Mouse (Mus musculus) MEL (cell line): ENCODE measurements around the gene Qrich1. TPM values are rescaled to one million over a fixed set of nuclear protein-coding genes. Genes with fewer than 3 reads are reported as not detected.

Experiments used
- DNase-seq: peaks from one replicate; pipeline ENCODE4 v3.0.0; 2011; ENCODE audit warnings: low read depth, low spot score
- H3K27ac ChIP-seq: 2 replicates; pipeline ENCODE4 v1.5.1; 2012; ENCODE audit warnings: low read depth, mild to moderate bottlenecking, control low read depth, low read length, moderate library complexity; ENCODE audit not compliant: control insufficient read depth
- H3K27me3 ChIP-seq, 2 experiments: fragments of 150-350 bp in 1 of 2; sonication (generic) in 1 of 2; 2 replicates each; pipeline ENCODE4 v1.6.1; 2012; ENCODE audit warnings: low read length in 2 of 2, mild to moderate bottlenecking in 2 of 2, improper control_type of control experiment in 1 of 2, moderate library complexity in 1 of 2; ENCODE audit not compliant: insufficient read depth in 2 of 2, control insufficient read depth in 1 of 2
- H3K36me3 ChIP-seq, 2 experiments: 2 replicates each; pipeline ENCODE4 v1.6.1; 2012 to 2014; ENCODE audit warnings: low read length in 2 of 2, improper control_type of control experiment in 1 of 2, inconsistent platforms in 1 of 2, mild to moderate bottlenecking in 1 of 2; ENCODE audit not compliant: insufficient read depth in 2 of 2, control insufficient read depth in 1 of 2
- H3K4me1 ChIP-seq, 2 experiments: fragments of 150-350 bp in 1 of 2; sonication (generic) in 1 of 2; 2 replicates each; pipeline ENCODE4 v1.6.1; 2012; ENCODE audit warnings: low read length in 2 of 2, improper control_type of control experiment in 1 of 2, mild to moderate bottlenecking in 1 of 2; ENCODE audit not compliant: insufficient read depth in 2 of 2, control insufficient read depth in 1 of 2
- H3K4me3 ChIP-seq, 2 experiments: fragments of 150-350 bp in 1 of 2; sonication (generic) in 1 of 2; 2 replicates each; pipeline ENCODE4 v1.5.1; 2012; ENCODE audit warnings: low read depth in 2 of 2, low read length in 2 of 2, mild to moderate bottlenecking in 2 of 2, moderate library complexity in 2 of 2, control low read depth in 1 of 2, improper control_type of control experiment in 1 of 2; ENCODE audit not compliant: control insufficient read depth in 1 of 2, insufficient read depth in 1 of 2
- H3K79me2 ChIP-seq: 2 replicates; pipeline ENCODE4 v1.6.1; 2012; ENCODE audit warnings: mild to moderate bottlenecking, low read length, moderate library complexity; ENCODE audit not compliant: control insufficient read depth, poor library complexity, insufficient read depth
- H3K9ac ChIP-seq: 2 replicates; pipeline ENCODE4 v1.6.1; 2012; ENCODE audit warnings: low read depth, mild to moderate bottlenecking, control low read depth, low read length, moderate library complexity; ENCODE audit not compliant: control insufficient read depth, poor library complexity, severe bottlenecking
- H3K9me3 ChIP-seq: fragments of 150-350 bp; sonication (generic); replicated peaks from 2 replicates; pipeline ENCODE4 v1.6.1; 2012; ENCODE audit warnings: mild to moderate bottlenecking, low read length, improper control_type of control experiment, moderate library complexity; ENCODE audit not compliant: insufficient read depth
- BHLHE40 ChIP-seq: IDR thresholded peaks from 2 replicates; pipeline ENCODE4 v1.6.1; 2012; ENCODE audit warnings: low read depth, mild to moderate bottlenecking, inconsistent platforms, low read length, improper control_type of control experiment, borderline replicate concordance
- CHD1 ChIP-seq: IDR thresholded peaks from 2 replicates; pipeline ENCODE4 v1.6.1; 2012; ENCODE audit warnings: low read depth, mild to moderate bottlenecking, inconsistent platforms, low read length, improper control_type of control experiment
- CHD2 ChIP-seq: IDR thresholded peaks from 2 replicates; pipeline ENCODE4 v1.6.1; 2011; ENCODE audit warnings: low read length, improper control_type of control experiment
- CTCF ChIP-seq, 3 experiments: IDR thresholded peaks in 2 of 3; conservative IDR thresholded peaks in 1 of 3; 2 replicates each; pipeline ENCODE4 v1.5.1; 2011 to 2012; ENCODE audit warnings: low read length in 3 of 3, low read depth in 2 of 3, mild to moderate bottlenecking in 2 of 3, improper control_type of control experiment in 1 of 3, inconsistent platforms in 1 of 3, mixed read lengths in 1 of 3, moderate library complexity in 1 of 3; ENCODE audit not compliant: control insufficient read depth in 1 of 3, insufficient read depth in 1 of 3, poor library complexity in 1 of 3, severe bottlenecking in 1 of 3
- E2F4 ChIP-seq: IDR thresholded peaks from 2 replicates; pipeline ENCODE4 v1.6.1; 2011; ENCODE audit warnings: low read depth, low read length, improper control_type of control experiment, borderline replicate concordance
- ELF1 ChIP-seq: IDR thresholded peaks from 2 replicates; pipeline ENCODE4 v1.6.1; 2014; ENCODE audit warnings: low read depth, mild to moderate bottlenecking, inconsistent platforms, low read length, improper control_type of control experiment, moderate library complexity
- EP300 ChIP-seq, 2 experiments: IDR thresholded peaks; 2 replicates each; pipeline ENCODE4 v1.6.1; 2011; ENCODE audit warnings: improper control_type of control experiment in 2 of 2, low read length in 2 of 2, low read depth in 1 of 2, mild to moderate bottlenecking in 1 of 2
- ETS1 ChIP-seq: IDR thresholded peaks from 2 replicates; pipeline ENCODE4 v1.6.1; 2012; ENCODE audit warnings: low read depth, mild to moderate bottlenecking, inconsistent platforms, low read length, improper control_type of control experiment, moderate library complexity
- GATA1 ChIP-seq: IDR thresholded peaks from 2 replicates; pipeline ENCODE4 v1.6.1; 2011; ENCODE audit warnings: low read depth, low read length, improper control_type of control experiment
- HCFC1 ChIP-seq: IDR thresholded peaks from 2 replicates; pipeline ENCODE4 v1.6.1; 2012; ENCODE audit warnings: low read depth, mild to moderate bottlenecking, inconsistent platforms, low read length, improper control_type of control experiment, moderate library complexity
- JUND ChIP-seq: IDR thresholded peaks from 2 replicates; pipeline ENCODE4 v1.6.1; 2011; ENCODE audit warnings: low read depth, mild to moderate bottlenecking, improper control_type of control experiment, low read length
- KAT2A ChIP-seq: conservative IDR thresholded peaks from 2 replicates; pipeline ENCODE4 v1.6.1; 2012; ENCODE audit warnings: low read depth, low read length, improper control_type of control experiment, inconsistent platforms
- MAFK ChIP-seq: IDR thresholded peaks from 2 replicates; pipeline ENCODE4 v1.6.1; 2011; ENCODE audit warnings: low read depth, mild to moderate bottlenecking, low read length, improper control_type of control experiment, borderline replicate concordance
- MAX ChIP-seq: IDR thresholded peaks from 2 replicates; pipeline ENCODE4 v1.6.1; 2011; ENCODE audit warnings: low read length, improper control_type of control experiment
- MAZ ChIP-seq: IDR thresholded peaks from 2 replicates; pipeline ENCODE4 v1.6.1; 2012; ENCODE audit warnings: low read depth, mild to moderate bottlenecking, inconsistent platforms, low read length, improper control_type of control experiment
- MYC ChIP-seq: IDR thresholded peaks from 2 replicates; pipeline ENCODE4 v1.6.1; 2011; ENCODE audit warnings: low read depth, mild to moderate bottlenecking, low read length, improper control_type of control experiment, moderate library complexity
- NELFE ChIP-seq: IDR thresholded peaks from 2 replicates; pipeline ENCODE4 v1.6.1; 2011; ENCODE audit warnings: low read depth, low read length, improper control_type of control experiment
- POLR2A ChIP-seq, 2 experiments: IDR thresholded peaks; 2 replicates each; pipeline ENCODE4 v1.6.1; 2011 to 2012; ENCODE audit warnings: low read length in 2 of 2, mild to moderate bottlenecking in 2 of 2, control low read depth in 1 of 2, improper control_type of control experiment in 1 of 2, low read depth in 1 of 2, moderate library complexity in 1 of 2; ENCODE audit not compliant: control insufficient read depth in 1 of 2, insufficient read depth in 1 of 2, poor library complexity in 1 of 2
- POLR2AphosphoS5 ChIP-seq: IDR thresholded peaks from 2 replicates; pipeline ENCODE4 v1.6.1; 2012; ENCODE audit warnings: low read depth, borderline replicate concordance, mild to moderate bottlenecking, inconsistent platforms, low read length, moderate library complexity, mixed read lengths
- RAD21 ChIP-seq: IDR thresholded peaks from 2 replicates; pipeline ENCODE4 v1.6.1; 2011; ENCODE audit warnings: mild to moderate bottlenecking, low read depth, low read length, improper control_type of control experiment
- SIN3A ChIP-seq: IDR thresholded peaks from 2 replicates; pipeline ENCODE4 v1.6.1; 2012; ENCODE audit warnings: low read length, improper control_type of control experiment, inconsistent platforms
- TAL1 ChIP-seq: IDR thresholded peaks from 2 replicates; pipeline ENCODE4 v1.6.1; 2012; ENCODE audit warnings: mild to moderate bottlenecking, inconsistent platforms, low read length, moderate library complexity, mixed read lengths
- TBP ChIP-seq: IDR thresholded peaks from 2 replicates; pipeline ENCODE4 v1.8.0; 2011; ENCODE audit warnings: low read depth, low read length, improper control_type of control experiment
- TCF12 ChIP-seq: IDR thresholded peaks from 2 replicates; pipeline ENCODE4 v1.6.1; 2014; ENCODE audit warnings: low read depth, mild to moderate bottlenecking, inconsistent platforms, low read length, improper control_type of control experiment, moderate library complexity
- USF1 ChIP-seq: IDR thresholded peaks from 2 replicates; pipeline ENCODE4 v1.6.1; 2014; ENCODE audit warnings: low read depth, mild to moderate bottlenecking, inconsistent platforms, low read length, improper control_type of control experiment, moderate library complexity
- USF2 ChIP-seq, 2 experiments: IDR thresholded peaks; 2 replicates each; pipeline ENCODE4 v1.6.1; 2011 to 2012; ENCODE audit warnings: improper control_type of control experiment in 2 of 2, low read length in 2 of 2, borderline replicate concordance in 1 of 2, inconsistent platforms in 1 of 2, low read depth in 1 of 2, mild to moderate bottlenecking in 1 of 2; ENCODE audit not compliant: insufficient read depth in 1 of 2
- ZC3H11A ChIP-seq: IDR thresholded peaks from 2 replicates; pipeline ENCODE4 v1.6.1; 2012; ENCODE audit warnings: low read depth, mild to moderate bottlenecking, inconsistent platforms, low read length, improper control_type of control experiment
- ZKSCAN1 ChIP-seq: IDR thresholded peaks from 2 replicates; pipeline ENCODE4 v1.6.1; 2012; ENCODE audit warnings: low read depth, mild to moderate bottlenecking, inconsistent platforms, low read length, improper control_type of control experiment, moderate library complexity
- ZMIZ1 ChIP-seq: IDR thresholded peaks from 2 replicates; pipeline ENCODE4 v1.6.1; 2012; ENCODE audit warnings: low read depth, mild to moderate bottlenecking, inconsistent platforms, low read length, improper control_type of control experiment, moderate library complexity
- polyA plus RNA-seq, 2 experiments: library from polyadenylated mRNA; stranded (reverse) in 1 of 2; unstranded in 1 of 2; fragments of >175 nt in 1 of 2; fragments of >200 nt in 1 of 2; gene quantifications; 2 replicates each; pipeline versions ENCODE4 v1.2.1 to v1.2.4; 2012; ENCODE audit warnings: low replicate concordance in 2 of 2, low read depth in 1 of 2; ENCODE audit not compliant: insufficient read length in 2 of 2, insufficient read depth in 1 of 2, missing spikeins in 1 of 2
- total RNA-seq: library from RNA; depleted of rRNA; stranded (reverse); fragments of 300-350 nt; gene quantifications from 2 replicates; pipeline ENCODE4 v1.2.3, GENCODE M21; 2012

Qrich1 gene
- total and polyA plus RNA-seq, 3 experiments = 84.5 to 161 (median 126) TPM

DNA sequence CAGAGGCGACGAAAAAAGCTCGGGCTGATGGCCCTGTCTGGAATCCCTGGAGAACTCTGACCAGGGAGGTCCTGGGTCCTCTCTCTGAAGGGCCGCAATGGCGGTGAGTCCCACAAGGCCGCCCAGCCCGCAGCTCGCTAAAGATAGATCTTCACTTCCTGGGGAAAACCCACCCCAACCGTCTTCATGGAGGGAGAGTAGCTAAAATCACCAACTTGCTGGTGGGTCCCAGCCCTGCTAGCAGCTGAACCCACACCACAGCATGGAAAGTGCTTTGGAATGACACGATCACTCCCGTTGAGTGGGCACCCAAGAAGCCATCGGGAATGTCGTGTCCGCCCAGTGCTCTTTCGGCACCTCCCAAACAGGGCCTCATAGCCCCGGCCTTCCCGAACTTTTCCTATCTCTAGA, 51.9 kb downstream of the Qrich1 start:
- no peaks in the 10 kb centered on the region for H3K9me3 ChIP-seq
- peak overlapping the region; percentile 60 to 79 for H3K4me3 ChIP-seq
- peak; percentile 39 for DNase-seq
- H3K4me1 ChIP-seq = peaks cover 0 to 32% of the 10 kb centered on the region in 2 experiments; a peak in 3 of 4 replicates
- TF ChIP-seq E2F4 (no peak), BHLHE40 (no peak), MAFK (no peak), USF2 (IDR thresholded peaks at IDR 0.05; ENCODE audit: borderline replicate concordance in 1 of 2, insufficient read depth in 1 of 2, low read depth in 1 of 2, low read length in 2 of 2) (no peak), MAX (no peak), CTCF (IDR thresholded peaks at IDR 0.05 in 2 of 3, conservative IDR thresholded peaks at IDR 0.05 in 1 of 3; ENCODE audit: control insufficient read depth in 1 of 3, insufficient read depth in 1 of 3, low read depth in 2 of 3, low read length in 3 of 3, poor library complexity in 1 of 3, severe bottlenecking in 1 of 3) (no peak), MAZ (no peak), MYC (no peak), EP300 (IDR thresholded peaks at IDR 0.05; ENCODE audit: low read depth in 1 of 2, low read length in 2 of 2) (no peak), TCF12 (no peak), ZMIZ1 (no peak), RAD21 (no peak), JUND (no peak), NELFE (no peak), POLR2AphosphoS5 (no peak), ZC3H11A (no peak), POLR2A (IDR thresholded peaks at IDR 0.05; ENCODE audit: control insufficient read depth in 1 of 2, insufficient read depth in 1 of 2, low read depth in 1 of 2, low read length in 2 of 2, poor library complexity in 1 of 2) (no peak), CHD1 (no peak), ZKSCAN1 (no peak), TBP (no peak)
- peaks cover 28% of the 10 kb centered on the region for H3K79me2 ChIP-seq
- H3K36me3 ChIP-seq = peaks cover 2 to 21% of the 10 kb centered on the region in 2 experiments
- H3K9ac ChIP-seq = peak overlapping the region; percentile 89
- H3K27me3 ChIP-seq = no peaks in the 10 kb centered on the region
- H3K27ac ChIP-seq = peak overlapping the region; percentile 90

DNA sequence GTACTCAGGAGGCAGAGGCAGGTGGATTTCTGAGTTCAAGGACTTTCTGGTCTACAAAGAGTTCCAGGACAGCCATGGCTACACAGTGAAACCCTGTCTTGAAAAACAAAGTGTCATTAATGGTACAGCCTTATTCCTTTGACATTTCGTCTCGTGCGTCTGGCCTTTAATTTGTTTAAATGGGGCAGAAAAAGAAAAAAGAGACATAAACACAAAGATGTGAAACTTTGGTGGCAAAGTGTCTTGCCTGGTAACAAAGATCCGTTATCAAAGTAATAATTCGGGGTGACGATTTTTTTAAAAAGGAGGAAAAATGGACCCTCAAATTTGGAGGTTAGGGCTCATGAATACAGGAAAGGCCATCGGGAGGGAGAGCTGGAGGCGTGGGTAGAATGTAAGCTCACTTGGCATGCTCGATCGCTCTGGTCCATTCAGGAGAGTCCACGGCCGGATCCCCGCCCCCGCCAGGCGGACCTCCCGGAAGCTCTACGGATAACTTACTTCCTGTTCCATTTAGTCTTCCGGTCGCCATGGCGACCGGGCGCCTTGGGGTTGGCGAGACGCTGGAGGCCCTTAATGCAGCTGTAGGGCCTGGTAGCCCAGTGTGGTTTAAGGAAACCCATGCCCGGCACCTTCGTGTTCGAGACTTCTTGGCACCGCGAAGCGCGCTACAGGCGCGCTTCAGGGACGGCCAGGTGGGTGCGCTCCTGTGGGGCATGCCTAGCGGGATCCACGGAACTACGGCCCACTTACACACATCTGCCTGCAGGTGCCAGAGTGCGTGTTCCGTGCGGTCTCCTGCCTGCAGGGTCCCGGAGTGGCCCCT, 53.0 kb downstream of the Qrich1 start, which contains the start of gene Dalrd3:
Gene Dalrd3 (plus strand): TSS at position 506 of the 826 bp plus-strand sequence.
- DNase-seq = peak; percentile 98
- no peaks in the 10 kb centered on the region for H3K9me3 ChIP-seq
- peaks cover 0 to 12% of the 10 kb centered on the region in 2 experiments for H3K36me3 ChIP-seq
- peaks cover 0 to 24% of the 10 kb centered on the region in 2 experiments; a peak in 3 of 4 replicates for H3K4me1 ChIP-seq
- no peaks in the 10 kb centered on the region for H3K27me3 ChIP-seq
- H3K4me3 ChIP-seq = peak within 1 kb of the TSS; percentile 59 to 79
- H3K9ac ChIP-seq = peak within 1 kb of the TSS; percentile 89
- H3K27ac ChIP-seq = peak within 1 kb of the TSS; percentile 90
- H3K79me2 ChIP-seq = peaks cover 28% of the 10 kb centered on the region
- TF ChIP-seq E2F4 (no peak), CHD2 (no peak), MYC (no peak), KAT2A (no peak; the same call in 1 of the 2 replicates), USF1 (no peak), HCFC1 (peak; percentile 83), POLR2A (IDR thresholded peaks at IDR 0.05; ENCODE audit: control insufficient read depth in 1 of 2, insufficient read depth in 1 of 2, low read depth in 1 of 2, low read length in 2 of 2, poor library complexity in 1 of 2) (peak in 1 of 2 experiments; percentile 76; a peak in 2 of 4 replicates), TAL1 (no peak), BHLHE40 (no peak), ETS1 (peak; percentile 22; the same call in 1 of the 2 replicates), ZC3H11A (no peak), TBP (no peak), GATA1 (peak; percentile 22; the same call in 1 of the 2 replicates), SIN3A (peak; percentile 97), ELF1 (peak; percentile 96), USF2 (IDR thresholded peaks at IDR 0.05; ENCODE audit: borderline replicate concordance in 1 of 2, insufficient read depth in 1 of 2, low read depth in 1 of 2, low read length in 2 of 2) (no peak)
